Mouse (Mus musculus): ENCODE data around the gene Bex6. TPM values are rescaled to one million over a fixed set of nuclear protein-coding genes. Genes with fewer than 3 reads are reported as not detected.

The Bex6 gene
- polyA plus RNA-seq, 2 experiments: 0.08 to 0.19 TPM

- TF ChIP-seq POLR2A (IDR thresholded peaks at IDR 0.05; ENCODE audit: borderline replicate concordance, extremely low read depth, insufficient read depth, insufficient read length): no peak
- no peaks in the 10 kb centered on the region; the same call in 1 of the 2 replicates for H3K36me3 ChIP-seq (ENCODE audit: control insufficient read depth, insufficient read depth, low read length)
- ATAC-seq (ENCODE audit: low FRiP score, low read depth): no peak
- WGBS: 40% methylated on average over 3 of the region's 3 CpGs
- no peak for DNase-seq (ENCODE audit: low spot score)
- no peaks in the 10 kb centered on the region for H3K9me3 ChIP-seq (ENCODE audit: control insufficient read depth, low read length)
- no peaks in the 10 kb centered on the region for H3K4me1 ChIP-seq (ENCODE audit: control insufficient read depth, insufficient read depth, low read length)
- no peaks in the 10 kb centered on the region for H3K27me3 ChIP-seq (ENCODE audit: control insufficient read depth, insufficient read depth, low read length)
- H3K27ac ChIP-seq (replicated peaks; ENCODE audit: low read depth, low read length): no peak overlapping the region
- no peak overlapping the region for H3K4me2 ChIP-seq (replicated peaks; ENCODE audit: low read depth, low read length, severe bottlenecking)
- no peak overlapping the region for H3K9ac ChIP-seq (ENCODE audit: low read depth, low read length, severe bottlenecking)
- no peak overlapping the region for H3K4me3 ChIP-seq (replicated peaks; ENCODE audit: low read length)
Observed at GRCm38 (mm10) chr16:32156719-32157118, 22.9 kb upstream of the Bex6 start.

- Histone ChIP-seq H3K27ac (replicated peaks; ENCODE audit: low read depth, low read length) (no peak overlapping the region), H3K4me2 (replicated peaks; ENCODE audit: low read depth, low read length, severe bottlenecking) (no peak overlapping the region), H3K4me3 (replicated peaks; ENCODE audit: low read length) (no peak overlapping the region), H3K9me3 (ENCODE audit: control insufficient read depth, low read length) (no peaks in the 10 kb centered on the region), H3K27me3 (ENCODE audit: control insufficient read depth, insufficient read depth, low read length) (no peaks in the 10 kb centered on the region), H3K4me1 (ENCODE audit: control insufficient read depth, insufficient read depth, low read length) (no peaks in the 10 kb centered on the region), H3K9ac (ENCODE audit: low read depth, low read length, severe bottlenecking) (no peak overlapping the region), H3K36me3 (ENCODE audit: control insufficient read depth, insufficient read depth, low read length) (no peaks in the 10 kb centered on the region; the same call in 1 of the 2 replicates)
- ATAC-seq (ENCODE audit: low FRiP score, low read depth): no peak
- 85% methylated on average over 2 of the region's 2 CpGs for WGBS
- TF ChIP-seq POLR2A (IDR thresholded peaks at IDR 0.05; ENCODE audit: borderline replicate concordance, extremely low read depth, insufficient read depth, insufficient read length): no peak
- no peak for DNase-seq (ENCODE audit: low spot score)
Observed at GRCm38 (mm10) chr16:32157369-32157768, 22.3 kb upstream of the Bex6 start.

- no peak for ATAC-seq (ENCODE audit: low FRiP score, low read depth)
- Histone ChIP-seq H3K27ac (replicated peaks; ENCODE audit: low read depth, low read length) (no peak overlapping the region), H3K9ac (ENCODE audit: low read depth, low read length, severe bottlenecking) (no peak overlapping the region), H3K4me1 (ENCODE audit: control insufficient read depth, insufficient read depth, low read length) (no peaks in the 10 kb centered on the region), H3K36me3 (ENCODE audit: control insufficient read depth, insufficient read depth, low read length) (no peaks in the 10 kb centered on the region), H3K9me3 (ENCODE audit: control insufficient read depth, low read length) (no peaks in the 10 kb centered on the region), H3K4me2 (replicated peaks; ENCODE audit: low read depth, low read length, severe bottlenecking) (no peak overlapping the region), H3K4me3 (replicated peaks; ENCODE audit: low read length) (no peak overlapping the region), H3K27me3 (ENCODE audit: control insufficient read depth, insufficient read depth, low read length) (no peaks in the 10 kb centered on the region)
- no peak for TF ChIP-seq POLR2A (IDR thresholded peaks at IDR 0.05; ENCODE audit: borderline replicate concordance, extremely low read depth, insufficient read depth, insufficient read length)
- WGBS: 95% methylated on average over 3 of the region's 3 CpGs
- no peak for DNase-seq (ENCODE audit: low spot score)
Observed at GRCm38 (mm10) chr16:32158966-32159365, 20.7 kb upstream of the Bex6 start.

GRCm38 (mm10) chr16:32160742-32161323 lies 18.8 kb upstream of the Bex6 start:
- no peak overlapping the region for H3K27ac ChIP-seq (replicated peaks; ENCODE audit: low read depth, low read length)
- DNase-seq (ENCODE audit: low spot score) (no peak), ATAC-seq (ENCODE audit: low FRiP score, low read depth) (no peak)
- H3K9ac ChIP-seq (ENCODE audit: low read depth, low read length, severe bottlenecking): no peak overlapping the region
- H3K9me3 ChIP-seq (ENCODE audit: control insufficient read depth, low read length): no peaks in the 10 kb centered on the region
- H3K4me2 ChIP-seq (replicated peaks; ENCODE audit: low read depth, low read length, severe bottlenecking): no peak overlapping the region
- H3K4me1 ChIP-seq (ENCODE audit: control insufficient read depth, insufficient read depth, low read length): 0 out of 2 replicates have a peak, but pooled peaks cover 4% of the 10 kb centered on the region
- H3K4me3 ChIP-seq (replicated peaks; ENCODE audit: low read length): no peak overlapping the region
- no peak for TF ChIP-seq POLR2A (IDR thresholded peaks at IDR 0.05; ENCODE audit: borderline replicate concordance, extremely low read depth, insufficient read depth, insufficient read length)
- 0 out of 2 replicates have a peak, but pooled peaks cover 6% of the 10 kb centered on the region for H3K27me3 ChIP-seq (ENCODE audit: control insufficient read depth, insufficient read depth, low read length)
- WGBS: 89% methylated on average over 9 of the region's 9 CpGs
- no peaks in the 10 kb centered on the region for H3K36me3 ChIP-seq (ENCODE audit: control insufficient read depth, insufficient read depth, low read length)

GRCm38 (mm10) chr16:32163392-32163791 lies 16.2 kb upstream of the Bex6 start:
- Histone ChIP-seq H3K9ac (ENCODE audit: low read depth, low read length, severe bottlenecking) (no peak overlapping the region), H3K36me3 (ENCODE audit: control insufficient read depth, insufficient read depth, low read length) (no peaks in the 10 kb centered on the region), H3K9me3 (ENCODE audit: control insufficient read depth, low read length) (no peaks in the 10 kb centered on the region), H3K27me3 (ENCODE audit: control insufficient read depth, insufficient read depth, low read length) (0 out of 2 replicates have a peak, but pooled peaks cover 6% of the 10 kb centered on the region), H3K27ac (replicated peaks; ENCODE audit: low read depth, low read length) (no peak overlapping the region), H3K4me1 (ENCODE audit: control insufficient read depth, insufficient read depth, low read length) (0 out of 2 replicates have a peak, but pooled peaks cover 4% of the 10 kb centered on the region), H3K4me3 (replicated peaks; ENCODE audit: low read length) (no peak overlapping the region), H3K4me2 (replicated peaks; ENCODE audit: low read depth, low read length, severe bottlenecking) (no peak overlapping the region)
- ATAC-seq (ENCODE audit: low FRiP score, low read depth) (no peak), DNase-seq (ENCODE audit: low spot score) (no peak)
- no peak for TF ChIP-seq POLR2A (IDR thresholded peaks at IDR 0.05; ENCODE audit: borderline replicate concordance, extremely low read depth, insufficient read depth, insufficient read length)
- 69% methylated on average over 4 of the region's 4 CpGs for WGBS
